Mouse (Mus musculus) erythroblast, embryonic 14.5 days (primary cell): ENCODE measurements around the gene Txndc11.

Experiments used
- GATA1 ChIP-seq: IDR thresholded peaks from 2 replicates; pipeline ENCODE4 v1.6.1; 2012; ENCODE audit warnings: low read length, inconsistent platforms, mixed read lengths
- TAL1 ChIP-seq: IDR thresholded peaks from 3 replicates; pipeline ENCODE4 v1.6.1; 2012; ENCODE audit warnings: low read length, inconsistent platforms, mixed read lengths

DNA sequence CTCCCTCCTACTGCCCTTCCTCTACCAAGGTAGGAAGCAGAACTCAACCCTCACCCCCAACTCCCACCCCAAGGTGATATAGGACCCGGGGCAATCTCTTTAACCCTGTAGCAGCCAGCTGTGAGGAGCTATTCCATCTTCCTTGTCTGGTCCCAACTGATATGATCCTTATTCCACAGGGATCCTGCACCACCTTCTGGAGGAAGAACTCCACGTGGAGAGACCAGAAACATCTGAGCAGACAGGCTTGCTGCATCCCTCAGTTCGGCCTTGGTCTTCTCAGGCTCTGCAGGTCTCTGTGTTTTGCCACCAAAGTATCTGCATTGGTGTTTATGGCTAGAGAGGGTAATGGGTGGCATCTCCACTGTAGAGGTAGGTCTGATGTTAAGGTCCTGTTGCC, 103.1 kb downstream of the Txndc11 start:
- no peak for TF ChIP-seq GATA1
- no peak for TF ChIP-seq TAL1
